Mouse (Mus musculus) T-helper 17 cell (primary cell): ENCODE measurements at regions not wholly inside any gene's neighbourhood (a gene's known extent, or its start where the extent isn't known, plus 50 kb on each side); places are given as distances from the start of the nearest gene placed in this dataset.

ENCODE experiments used
- in situ Hi-C, 2 experiments: fragments of 300-600 bp; cut with MboI, MseI; formaldehyde crosslinking; loops; 1 replicate in 1 of 2; 2 replicates in 1 of 2; pipeline ENCODE4 v1.15.1; 2025; ENCODE audit warnings: high pct_unique_total_duplicates in 2 of 2

DNA sequence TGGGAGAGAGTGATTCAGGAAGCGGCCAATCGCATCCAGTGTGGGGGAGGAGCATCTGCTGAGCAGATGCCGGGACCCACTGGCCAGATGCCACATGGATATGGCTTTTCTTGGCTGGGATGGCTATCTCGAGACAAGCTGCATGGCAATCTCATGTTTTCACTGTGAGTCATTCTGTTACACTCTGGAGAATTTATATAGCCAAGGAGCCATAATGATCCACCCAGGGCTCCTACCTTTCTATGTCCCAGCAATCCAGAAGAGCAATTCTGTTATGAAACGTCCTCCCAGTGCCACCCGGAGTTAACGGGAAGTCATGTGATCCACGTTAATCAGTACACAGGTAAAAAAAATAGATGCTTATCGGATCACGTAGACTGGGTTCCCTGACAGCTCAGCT lies 175.7 kb upstream of the Klf4 start:
- in situ Hi-C loops = no loop called here

DNA sequence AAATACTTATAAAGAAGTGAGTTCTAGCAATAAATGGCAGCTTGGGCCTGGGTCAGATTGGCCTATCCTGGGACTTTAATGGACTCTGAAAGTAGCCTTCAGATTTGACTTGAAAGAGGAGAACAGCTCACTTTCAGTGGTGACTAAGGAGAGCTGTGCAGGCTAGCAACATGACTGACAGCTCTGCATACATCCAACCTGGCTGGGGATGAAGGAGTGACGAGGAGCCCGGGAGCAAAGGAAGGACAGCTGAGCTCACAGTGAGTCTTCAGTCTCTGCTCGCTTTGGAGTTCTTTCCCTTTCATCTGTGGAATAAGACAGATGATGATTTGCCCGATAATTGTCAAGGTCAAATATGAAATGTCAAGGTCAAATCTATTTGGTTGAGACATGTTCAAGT lies 172.7 kb upstream of the Klf4 start:
- in situ Hi-C loops = no loop called here

DNA sequence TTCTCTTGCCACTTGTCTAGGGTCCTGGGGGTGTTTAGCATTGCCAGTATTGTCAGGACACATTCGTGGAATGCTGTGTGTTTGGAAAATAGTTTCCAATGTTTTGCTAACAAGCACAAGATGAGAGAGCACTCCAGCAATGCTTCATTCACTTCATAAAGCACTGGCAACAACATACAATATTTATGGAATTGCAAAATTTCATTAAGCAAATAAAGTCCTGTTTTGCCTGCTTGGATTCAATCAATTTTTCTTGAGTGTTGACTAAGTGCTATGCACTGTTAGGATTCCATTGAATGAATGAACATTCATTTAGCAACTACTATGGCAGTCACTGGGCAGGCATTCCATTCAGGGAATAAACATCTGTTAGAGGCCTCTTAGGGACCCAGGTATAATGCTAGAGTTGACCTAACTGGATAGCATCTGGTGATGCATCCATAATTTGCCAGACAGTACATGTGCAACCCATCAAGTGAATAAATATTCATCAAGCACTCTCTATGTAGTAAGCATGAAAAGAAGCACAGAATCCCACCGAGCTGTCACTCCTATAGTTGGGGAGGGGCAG lies 171.2 kb upstream of the Klf4 start:
- in situ Hi-C loops = no loop called here

DNA sequence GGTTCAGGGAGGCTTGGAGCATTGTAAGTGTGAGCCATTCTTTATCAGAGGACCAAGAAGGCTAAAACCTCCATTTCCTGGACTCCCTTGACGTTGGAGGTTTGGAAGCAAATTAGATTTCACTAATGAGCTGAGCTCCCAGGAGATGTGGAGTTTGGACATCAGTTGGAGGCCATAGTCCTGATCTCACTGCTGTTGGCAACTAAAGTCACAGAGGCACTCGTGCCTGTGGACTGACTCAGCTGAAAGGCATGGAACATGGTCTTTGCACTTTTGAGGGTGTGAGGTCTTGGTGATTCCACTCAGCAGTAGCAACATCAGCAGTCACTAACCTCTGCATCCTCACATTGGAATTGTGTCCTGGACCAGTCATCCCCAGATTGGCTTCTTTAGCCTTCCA lies 169.1 kb upstream of the Klf4 start:
- in situ Hi-C loops = no loop called here

DNA sequence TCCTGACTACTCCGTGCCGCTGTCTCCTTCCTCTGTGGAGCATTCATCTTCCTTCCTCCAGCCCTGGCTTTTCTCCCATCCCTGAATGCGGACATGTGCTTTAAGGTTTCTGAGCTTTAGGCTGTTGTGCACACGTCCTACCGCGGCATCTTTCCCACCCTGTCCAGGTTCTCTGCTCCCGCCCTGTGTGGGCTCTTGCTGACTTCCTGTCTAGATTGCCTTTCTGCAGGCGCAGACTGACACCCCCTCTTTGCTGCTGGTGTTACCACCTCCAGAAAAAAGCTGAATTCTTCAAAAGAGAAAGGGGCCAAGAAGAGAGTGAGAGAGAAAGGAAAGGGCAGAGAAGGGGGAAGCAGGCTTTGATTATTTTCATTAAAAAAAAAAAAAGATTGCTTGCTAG lies 167.7 kb upstream of the Klf4 start:
- in situ Hi-C loops = no loop called here

DNA sequence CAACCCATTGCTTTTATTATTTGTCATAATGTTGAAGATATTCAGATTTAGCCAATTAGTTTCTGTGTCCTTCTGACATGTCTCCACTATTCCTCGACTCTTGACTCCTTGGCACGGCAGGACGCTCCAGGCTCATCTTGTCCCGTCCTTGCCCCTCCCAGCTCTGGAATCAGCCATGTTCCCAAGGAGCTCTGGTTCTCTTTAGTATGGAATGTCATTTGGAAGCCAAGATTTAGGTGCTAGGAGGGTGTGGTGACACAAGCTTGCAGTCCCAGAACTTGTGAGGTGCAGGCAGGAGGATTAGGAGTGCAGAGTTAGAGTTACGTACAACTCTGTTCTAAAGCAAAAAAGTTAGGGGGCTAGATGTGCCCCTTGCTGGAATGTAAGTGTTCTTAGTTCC lies 166.9 kb upstream of the Klf4 start:
- in situ Hi-C loops = no loop called here

DNA sequence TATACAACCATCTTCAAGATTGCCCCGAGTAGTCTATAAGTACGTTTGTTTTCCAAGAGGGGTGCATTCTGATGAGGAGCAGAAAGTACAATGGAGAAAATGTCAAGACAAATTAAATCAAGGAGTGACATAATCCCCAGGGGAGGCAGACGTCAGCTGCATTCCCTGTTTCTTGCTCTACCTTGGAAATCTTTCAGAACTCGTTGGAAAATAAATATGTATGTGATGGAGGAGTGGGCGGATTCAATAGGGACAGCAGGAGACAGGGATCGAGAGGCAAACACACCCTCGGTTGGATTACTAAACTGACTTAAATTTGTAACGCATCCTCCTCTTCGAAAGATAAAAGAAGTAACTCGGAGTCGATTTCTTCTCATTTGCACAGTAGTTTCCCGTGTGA lies 164.8 kb upstream of the Klf4 start:
- in situ Hi-C loops = no loop called here

DNA sequence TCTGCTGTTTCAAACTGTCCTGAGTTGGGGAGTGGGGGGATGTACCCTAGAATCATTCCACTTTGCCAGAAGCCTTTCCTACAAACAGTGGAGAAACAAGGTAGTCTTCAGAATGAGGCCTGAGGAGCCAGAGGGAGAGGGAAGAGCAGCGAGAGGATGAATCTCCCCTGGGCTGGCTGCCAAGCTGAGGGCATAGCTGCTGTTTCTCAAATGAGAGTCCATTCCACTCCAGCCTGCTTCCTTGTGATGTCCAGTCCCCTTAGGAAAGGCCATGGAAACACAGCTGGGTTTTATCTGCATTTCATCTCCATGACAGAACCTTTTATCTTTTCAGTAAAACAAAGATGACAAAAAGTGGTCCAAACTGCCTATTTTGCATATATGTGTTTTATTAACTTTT lies 164.2 kb upstream of the Klf4 start:
- in situ Hi-C loops = no loop called here

DNA sequence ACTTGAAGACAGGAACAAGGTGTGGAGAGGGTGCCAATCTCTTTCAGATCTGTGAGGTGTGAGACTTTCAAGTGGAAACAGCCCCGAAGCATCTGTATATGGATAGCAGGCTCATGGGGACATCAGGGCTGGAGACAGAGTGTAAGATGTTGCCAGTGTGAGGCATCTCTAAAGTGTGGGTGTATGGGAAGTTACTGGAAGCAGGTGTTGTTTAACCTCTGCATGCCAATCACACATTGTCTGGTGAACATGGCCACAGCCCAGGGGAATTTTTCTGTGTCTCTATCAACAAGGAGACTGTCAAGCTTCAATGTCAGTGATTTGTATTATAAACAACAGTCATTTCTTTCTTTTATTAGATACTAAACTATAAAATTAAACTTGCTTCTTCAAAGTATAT lies 163.0 kb upstream of the Klf4 start:
- in situ Hi-C loops = no loop called here

DNA sequence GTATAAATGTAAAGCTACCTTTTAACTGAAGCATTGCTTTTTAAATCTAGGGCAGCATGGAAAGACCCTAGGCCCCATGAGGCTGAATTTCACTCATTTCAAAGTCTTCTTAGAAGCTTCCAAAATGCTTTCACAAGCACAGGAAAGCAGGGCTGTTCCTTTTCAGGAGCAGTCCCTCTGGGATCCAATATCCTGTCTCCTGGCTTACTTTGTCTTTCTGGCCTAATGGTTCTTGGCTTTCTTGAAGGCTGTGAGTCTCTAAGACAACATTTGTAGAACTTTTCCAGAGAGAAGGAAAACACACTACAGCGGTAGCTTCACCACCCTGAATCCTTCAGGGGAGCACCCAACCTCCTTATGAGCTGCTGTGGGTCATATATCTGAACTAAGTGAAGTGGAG lies 157.2 kb upstream of the Klf4 start:
- in situ Hi-C loops = no loop called here

DNA sequence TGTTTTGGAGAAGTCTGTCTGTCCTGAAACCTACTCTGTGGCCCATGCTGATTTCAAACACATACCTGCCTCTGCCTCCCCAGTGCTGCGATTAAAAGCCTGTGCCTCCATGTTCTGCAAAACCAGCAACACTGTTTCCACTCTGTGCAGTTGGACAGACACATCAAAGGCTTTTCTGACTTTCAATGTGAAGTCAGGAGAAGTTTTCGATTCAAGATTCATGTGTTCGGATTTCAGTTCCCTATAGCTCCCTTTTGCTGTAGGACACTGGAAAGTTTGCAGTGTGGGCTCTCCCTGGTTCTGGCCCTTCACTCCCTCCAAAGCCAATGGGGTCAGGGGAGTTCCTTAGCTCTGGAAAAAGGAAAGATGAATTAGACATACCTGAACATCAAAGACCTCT lies 154.5 kb upstream of the Klf4 start:
- in situ Hi-C loops = no loop called here

DNA sequence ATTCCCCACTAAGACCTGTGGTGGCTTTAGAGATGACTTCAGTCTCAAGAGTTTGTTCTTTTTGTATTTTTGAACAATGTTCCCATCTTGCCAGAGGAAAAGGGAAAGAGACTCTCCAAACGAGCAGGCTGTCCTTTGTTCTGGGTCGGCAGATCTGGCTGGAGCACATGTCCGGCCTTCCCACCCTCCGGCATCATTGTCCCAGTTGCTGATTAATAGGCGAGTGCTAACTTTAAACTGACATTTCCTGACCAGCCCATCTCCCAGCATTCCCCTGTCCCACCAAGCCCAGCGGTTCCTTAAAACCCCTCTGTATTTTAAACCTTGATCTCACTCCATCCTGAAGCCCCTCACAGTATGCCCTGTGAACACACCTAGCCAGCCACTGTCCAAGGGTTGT lies 140.0 kb upstream of the Klf4 start:
- in situ Hi-C loops = no loop called here

DNA sequence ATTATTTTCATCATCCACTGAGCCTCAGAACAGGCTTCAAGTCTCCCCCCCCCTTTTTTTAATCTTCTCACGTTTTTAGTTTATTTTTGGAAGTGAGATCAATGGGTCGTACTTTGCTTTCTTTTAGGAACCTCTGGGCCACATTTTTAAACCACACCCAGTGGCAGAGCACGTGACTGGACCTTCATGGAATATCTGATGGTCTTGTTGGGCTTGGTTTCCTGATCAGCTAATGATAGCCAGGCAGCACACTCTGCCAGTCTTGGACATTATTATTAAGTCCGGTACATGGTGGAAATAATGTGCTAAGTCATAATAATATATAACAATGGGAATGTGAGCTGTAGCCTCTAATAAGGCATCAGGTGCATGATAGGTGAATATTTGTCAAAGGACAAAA lies 138.0 kb upstream of the Klf4 start:
- in situ Hi-C loops = no loop called here

DNA sequence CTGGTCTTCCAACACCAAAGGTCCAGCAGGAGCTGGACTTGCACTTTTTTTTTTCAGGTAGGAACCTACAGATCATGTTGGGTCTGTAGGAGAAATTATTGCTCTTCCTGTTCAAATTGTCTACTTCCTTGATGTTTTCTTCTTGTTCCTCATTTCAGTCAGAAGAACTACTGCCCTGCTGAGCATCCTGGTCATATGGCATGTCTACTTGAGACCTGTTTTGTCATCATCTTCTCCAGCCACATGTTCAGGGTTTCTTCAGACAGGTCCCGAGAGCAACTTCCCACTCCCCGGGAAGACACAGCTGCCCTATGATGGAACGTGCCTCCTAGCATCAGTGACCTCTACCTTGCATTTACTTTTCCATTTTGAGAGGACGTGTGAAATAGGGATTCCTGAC lies 132.6 kb upstream of the Klf4 start:
- in situ Hi-C loops = no loop called here

DNA sequence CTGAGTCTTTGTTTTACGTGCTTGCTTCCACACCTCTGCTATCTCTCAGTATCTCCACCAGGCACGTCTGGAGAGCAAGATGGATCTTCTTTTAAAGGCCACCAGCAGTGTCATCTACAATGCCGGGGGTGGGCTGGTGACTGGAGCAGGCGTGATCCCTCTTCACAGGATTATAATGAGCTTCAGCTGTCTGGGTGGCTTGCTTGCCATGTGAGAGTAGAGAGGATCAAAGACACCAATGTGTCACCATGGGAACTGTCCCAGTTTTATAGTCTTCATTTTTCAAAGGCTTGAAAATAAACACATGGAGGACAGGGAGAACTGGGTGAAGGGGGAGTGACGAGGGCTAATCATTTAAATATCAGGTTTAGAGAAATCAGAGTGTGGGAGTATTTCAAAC lies 131.6 kb upstream of the Klf4 start:
- in situ Hi-C loops = no loop called here

DNA sequence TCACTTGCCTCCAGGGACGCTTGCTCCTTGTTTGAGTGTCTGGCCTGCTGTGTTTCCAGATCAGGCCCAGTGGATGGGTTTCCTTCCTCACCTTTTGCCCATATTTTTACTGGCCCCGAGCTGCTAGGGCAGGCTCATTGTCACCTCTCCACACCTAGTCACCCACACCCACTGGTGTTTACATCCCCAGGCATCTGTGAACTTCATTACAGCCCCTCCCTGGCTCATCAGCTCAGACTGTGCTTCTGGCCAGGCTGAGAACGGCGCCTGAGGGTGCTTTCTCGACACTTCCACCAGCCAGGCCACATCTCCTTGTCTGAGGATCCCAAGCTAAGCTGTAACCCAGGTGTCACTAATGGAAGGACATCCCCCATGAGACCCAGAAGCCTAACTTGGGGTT lies 129.8 kb upstream of the Klf4 start:
- in situ Hi-C loops = no loop called here

DNA sequence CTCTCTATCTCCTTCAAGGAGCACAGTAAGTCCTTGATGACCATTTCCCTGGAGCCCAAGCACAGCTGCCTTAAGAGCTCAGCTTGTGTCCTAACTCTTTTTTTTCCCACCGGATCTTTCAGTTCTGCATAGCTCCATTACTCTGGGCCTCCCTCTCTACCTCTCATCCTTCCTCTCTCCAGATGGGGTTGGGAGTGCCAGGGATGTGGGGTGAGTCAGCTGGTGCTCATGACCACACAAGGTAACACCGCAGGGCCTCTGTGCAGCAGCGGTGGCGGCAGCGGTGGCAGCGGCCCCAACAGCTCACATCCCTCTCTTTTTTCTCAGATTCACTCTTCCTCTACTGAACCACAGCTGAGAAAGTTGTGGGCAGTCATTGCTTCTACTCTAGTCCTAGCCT lies 126.6 kb upstream of the Klf4 start:
- in situ Hi-C loops = no loop called here

DNA sequence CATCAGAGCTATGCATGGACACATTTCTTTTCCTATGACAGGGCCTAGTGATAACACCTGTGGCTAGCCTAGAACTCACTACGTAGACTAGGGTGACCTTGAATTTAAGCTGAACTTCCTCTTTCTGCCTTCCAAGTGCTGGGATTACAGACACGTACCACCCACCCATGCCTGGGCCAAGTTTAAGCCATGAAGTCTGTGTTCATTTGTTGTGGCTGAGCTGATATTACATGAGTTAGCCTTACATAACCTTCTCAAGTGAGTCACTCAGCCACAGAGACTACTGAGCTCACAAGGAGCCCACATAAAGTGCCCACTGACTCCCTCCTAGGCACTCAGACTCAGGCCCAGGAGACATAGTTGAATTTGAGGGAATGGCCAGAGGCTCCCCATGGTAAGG lies 123.1 kb upstream of the Klf4 start:
- in situ Hi-C loops = no loop called here

DNA sequence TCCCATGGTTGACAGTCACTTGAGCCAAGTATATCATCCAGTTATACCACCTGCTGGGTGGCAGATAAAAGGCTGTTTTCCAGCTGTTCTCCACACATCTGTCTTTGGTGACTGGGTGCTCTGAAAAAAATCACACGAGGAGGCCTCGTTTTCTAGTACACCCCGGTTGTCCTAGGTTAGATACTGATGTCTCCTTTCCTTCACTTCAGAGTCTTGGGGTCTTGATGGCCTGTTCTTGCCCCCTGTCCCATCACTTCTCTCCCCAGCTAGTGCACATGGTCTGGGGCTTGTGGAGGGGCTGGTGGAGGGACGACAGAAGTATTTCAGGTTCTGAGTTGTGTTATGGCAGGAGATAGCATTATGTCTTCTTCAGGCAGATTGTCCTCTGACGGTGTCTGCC lies 120.4 kb upstream of the Klf4 start:
- in situ Hi-C loops = no loop called here

DNA sequence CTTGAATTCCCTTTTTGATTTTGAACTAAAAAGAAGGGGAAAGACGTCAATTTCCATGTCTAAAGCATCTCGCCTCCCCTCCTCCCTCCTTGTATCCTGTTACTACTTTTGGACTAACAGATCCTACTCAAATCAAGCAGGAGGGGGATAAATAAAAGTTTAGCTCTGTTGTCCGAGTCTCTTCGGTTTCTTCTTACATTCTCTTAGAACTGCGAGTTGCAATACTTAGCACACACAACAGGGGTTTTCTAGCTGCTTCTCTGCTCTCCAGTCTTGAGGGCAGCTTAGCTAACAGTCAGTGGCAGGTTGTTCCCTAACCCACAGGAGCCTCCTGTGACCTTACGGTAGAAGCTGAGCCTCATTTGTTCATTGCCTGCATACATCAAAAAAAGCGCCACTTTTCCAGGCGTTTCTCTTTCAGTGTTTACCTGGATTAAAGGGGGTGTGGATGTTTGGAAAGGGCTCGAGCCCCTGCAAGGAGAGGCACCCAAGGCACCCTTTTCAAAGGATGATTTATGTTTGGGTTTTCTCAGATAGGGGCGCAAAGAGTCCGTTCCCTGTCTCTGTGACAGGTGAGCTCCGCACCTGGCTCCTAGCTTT lies 119.6 kb upstream of the Klf4 start:
- in situ Hi-C loops = no loop called here

DNA sequence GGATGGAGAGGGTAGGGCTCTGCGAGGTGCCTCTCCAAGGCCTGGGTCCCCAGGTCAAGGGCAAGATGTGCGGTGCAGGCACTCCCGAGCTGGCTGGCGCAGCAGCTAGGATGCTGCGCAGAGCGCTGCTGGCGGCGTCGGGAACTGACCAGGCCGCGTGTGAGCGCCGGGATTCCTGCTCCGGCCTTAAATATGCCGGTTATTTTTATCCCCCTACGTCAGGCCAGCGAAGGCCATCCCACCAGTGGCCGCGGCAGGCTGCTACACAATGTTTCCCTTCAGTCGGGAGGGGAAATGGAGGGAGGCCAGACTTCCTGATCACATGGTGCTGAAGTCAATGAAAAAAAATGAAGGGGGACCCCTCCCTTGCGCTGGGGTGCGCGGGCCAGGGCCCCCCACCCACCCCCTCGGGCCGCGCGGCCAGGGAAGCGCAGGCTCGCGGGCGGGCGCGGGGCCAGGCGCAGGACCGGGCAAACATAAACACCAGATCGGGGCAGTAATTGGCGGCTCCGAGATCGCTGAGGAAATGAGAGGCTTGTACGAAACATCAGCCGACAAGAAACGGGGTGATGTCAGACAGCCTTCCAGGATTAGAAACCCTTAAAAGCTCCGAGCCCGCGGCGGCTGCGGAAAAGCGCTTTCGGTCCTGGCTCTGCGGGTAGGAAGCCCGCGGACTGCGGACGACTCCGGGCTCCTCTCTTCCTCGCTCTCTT lies 118.9 kb upstream of the Klf4 start:
- in situ Hi-C loops = no loop called here

DNA sequence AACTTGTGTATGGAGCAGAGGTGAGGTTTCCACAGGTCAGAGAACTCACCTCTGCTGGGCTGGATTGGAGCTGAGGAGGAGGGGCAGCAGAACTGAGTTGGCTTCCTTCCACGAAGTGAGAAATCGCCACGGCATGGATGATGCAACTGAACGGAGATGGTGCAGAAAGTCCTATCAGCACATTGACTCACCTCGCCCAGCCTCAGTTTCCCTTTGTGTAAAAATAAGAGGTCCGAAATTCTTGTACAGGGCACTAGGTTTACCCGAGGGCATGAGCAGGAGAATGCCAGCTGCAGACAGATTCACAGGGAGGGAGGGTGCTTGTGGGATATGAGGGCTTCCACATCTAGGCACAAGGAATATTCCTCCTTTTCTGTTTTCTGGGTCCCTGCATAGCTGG lies 117.9 kb upstream of the Klf4 start:
- in situ Hi-C loops = no loop called here

DNA sequence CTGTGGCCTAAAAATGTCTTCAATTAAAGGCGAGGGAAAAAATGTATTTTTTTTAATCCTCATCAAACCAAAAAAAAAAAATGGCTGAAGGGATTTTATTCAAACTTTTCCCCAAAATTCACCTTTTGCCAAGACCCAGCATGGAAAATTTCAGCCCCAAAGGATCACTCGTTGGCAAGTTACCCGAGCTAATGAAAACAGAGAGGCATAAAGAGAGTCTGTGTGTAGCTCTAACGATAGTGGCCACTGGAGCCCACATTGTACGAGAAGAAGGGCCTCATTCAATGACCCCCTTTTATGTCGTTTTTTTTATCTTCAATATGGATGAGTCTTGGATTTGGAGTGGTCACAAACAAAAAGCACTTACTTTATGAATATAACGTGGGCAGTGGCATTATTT lies 116.1 kb upstream of the Klf4 start:
- in situ Hi-C loops = no loop called here

DNA sequence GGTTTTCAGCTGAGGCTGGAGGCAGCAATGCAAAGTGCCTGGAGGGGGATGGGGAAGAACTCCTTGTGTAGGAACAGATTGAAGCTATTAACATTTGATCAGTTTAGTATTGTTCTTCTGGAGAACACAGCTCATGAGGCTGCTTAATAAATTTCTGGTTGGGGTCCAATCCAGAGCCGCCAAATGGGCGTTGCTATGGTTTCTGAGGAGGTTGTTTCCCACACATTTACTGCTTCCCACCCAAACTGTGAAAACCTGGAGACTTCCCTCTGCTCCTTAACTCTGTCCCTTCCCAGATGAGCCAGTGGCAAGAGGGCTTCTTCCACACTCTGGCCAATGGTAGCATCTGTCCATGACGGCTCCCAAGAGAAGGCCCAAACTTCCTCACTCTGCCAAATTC lies 113.2 kb upstream of the Klf4 start:
- in situ Hi-C loops = no loop called here
